Mouse (Mus musculus): Measurements from ENCODE around the gene Ly6g6d.
A peak's percentile ranks its signal among the peaks of the same experiment; 100 is the strongest.
"Not testable (repeated sequence)": the region's sequence is repeated elsewhere in the genome, so short reads cannot be mapped to it uniquely, and the experiment has no call there.

Gene Ly6g6d

GRCm38 (mm10) chr17:35077786-35078233 lies at the start of gene Ly6g6d:
Gene Ly6g6d (minus strand): TSS chr17:35078065.
- no peak for DNase-seq (ENCODE audit: low spot score)

- DNase-seq (ENCODE audit: low spot score): no peak
Measured at GRCm38 (mm10) chr17:35127017-35127416, 49.2 kb upstream of the Ly6g6d start.

DNA sequence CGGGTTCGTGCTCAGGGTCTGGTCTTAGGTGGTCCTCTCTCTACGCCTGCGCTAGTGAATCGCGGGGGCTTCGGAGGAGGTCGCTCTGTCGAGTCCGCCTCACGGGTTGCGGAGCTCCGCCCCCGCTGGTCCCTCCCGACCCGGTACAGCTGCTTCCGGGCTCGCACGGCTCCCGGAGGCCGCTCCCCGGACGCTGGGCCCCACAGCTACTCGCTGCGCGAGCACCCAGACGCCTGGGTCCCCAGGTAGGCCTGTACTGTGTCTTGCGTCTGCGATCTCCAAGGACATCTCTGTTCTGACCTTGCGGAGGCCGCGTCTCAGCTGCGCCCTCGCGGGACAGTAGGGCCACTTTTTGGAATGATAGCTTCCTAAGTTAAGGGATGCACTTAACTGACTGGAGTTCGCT lies 48.3 kb upstream of the Ly6g6d start, which contains the start of gene D17H6S53E:
D17H6S53E (plus strand) TSS at position 168 of the 406 bp plus-strand sequence.
- no peak for DNase-seq (ENCODE audit: low spot score)

DNA sequence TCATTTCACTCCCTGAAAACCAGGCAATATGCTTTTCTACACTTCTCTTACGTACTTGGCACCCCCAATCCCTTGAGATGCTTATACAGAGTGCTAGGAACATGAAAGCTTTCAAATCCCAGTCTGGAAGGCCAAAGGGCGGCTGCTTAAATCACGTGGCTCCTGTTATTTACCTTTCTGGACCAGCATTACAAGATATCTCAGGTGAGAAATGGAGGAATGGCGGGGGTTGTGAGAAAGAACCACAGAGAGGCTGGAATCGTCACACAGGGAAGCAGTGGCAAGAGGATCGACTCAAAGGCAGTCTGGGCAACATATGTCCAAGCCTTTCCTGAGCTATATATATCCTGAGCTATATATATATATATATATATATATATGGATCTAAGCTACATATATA lies 47.7 kb upstream of the Ly6g6d start:
- no peak for DNase-seq (ENCODE audit: low spot score)

- no peak for DNase-seq (ENCODE audit: low spot score)
Measured at GRCm38 (mm10) chr17:35125081-35125480, 47.2 kb upstream of the Ly6g6d start.

DNA sequence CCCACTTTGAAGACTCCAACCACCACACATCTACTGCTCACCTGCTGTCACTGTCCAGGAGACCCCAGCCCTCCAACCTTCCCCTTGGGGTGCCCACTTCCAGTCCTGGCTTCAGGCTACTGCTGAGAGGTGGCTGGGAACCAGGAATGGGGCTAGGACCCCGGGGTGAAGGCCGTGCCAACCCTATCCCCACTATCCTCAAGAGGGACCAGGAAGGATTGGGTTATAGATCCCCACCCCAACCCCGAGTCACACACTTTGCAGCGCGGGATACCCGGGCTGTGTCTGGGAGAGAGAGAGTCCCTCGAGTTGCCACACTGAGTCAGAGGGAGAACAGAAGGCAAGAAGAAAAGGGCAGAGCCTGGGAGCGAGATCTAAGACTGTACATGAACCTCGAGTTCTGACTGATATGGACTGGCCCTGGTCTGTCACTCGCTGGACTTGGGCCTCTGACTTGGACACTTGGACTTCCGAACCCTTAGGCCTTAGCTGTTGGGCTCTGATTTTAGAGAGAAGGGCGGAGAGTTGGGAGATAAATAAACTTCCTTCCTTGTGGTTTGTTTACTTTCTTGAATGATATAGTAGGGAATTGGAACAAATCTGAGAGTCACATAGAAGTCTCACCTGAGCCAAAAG lies 46.5 kb upstream of the Ly6g6d start:
- DNase-seq (ENCODE audit: low spot score): not testable (repeated sequence)

- DNase-seq (ENCODE audit: low spot score): not testable (repeated sequence)
Measured at GRCm38 (mm10) chr17:35123287-35123686, 45.4 kb upstream of the Ly6g6d start.

- DNase-seq (ENCODE audit: low spot score): no peak
Measured at GRCm38 (mm10) chr17:35121871-35122303, 44.0 kb upstream of the Ly6g6d start, which contains the start of gene Csnk2b. Gene Csnk2b (minus strand): TSS chr17:35122053.

- peak; percentile 83 for DNase-seq (ENCODE audit: low spot score)
Measured at GRCm38 (mm10) chr17:35121143-35121799, 43.4 kb upstream of the Ly6g6d start, which contains the start of gene Gpank1. Gene Gpank1 (plus strand): TSS chr17:35121455.

DNA sequence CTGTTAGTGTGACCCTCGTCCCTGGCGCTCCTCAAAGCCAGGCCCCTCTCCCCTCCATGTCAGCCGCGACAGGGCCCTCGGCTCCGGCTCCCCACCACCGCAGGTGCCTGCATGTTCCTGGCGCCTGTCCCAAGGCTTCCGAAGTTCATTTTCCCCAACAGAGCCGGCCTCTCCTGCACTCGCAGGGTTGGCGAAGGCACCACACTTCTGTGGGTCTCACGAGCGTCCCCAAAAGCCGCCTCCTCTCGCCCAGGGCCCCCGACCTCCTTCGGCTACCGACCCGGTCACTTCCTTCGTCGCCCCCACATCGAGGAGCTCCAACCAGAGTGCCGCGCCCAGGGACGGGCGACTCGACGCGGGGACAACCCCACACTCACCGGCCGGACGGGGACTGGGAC lies 42.9 kb upstream of the Ly6g6d start:
- no peak for DNase-seq (ENCODE audit: low spot score)

DNA sequence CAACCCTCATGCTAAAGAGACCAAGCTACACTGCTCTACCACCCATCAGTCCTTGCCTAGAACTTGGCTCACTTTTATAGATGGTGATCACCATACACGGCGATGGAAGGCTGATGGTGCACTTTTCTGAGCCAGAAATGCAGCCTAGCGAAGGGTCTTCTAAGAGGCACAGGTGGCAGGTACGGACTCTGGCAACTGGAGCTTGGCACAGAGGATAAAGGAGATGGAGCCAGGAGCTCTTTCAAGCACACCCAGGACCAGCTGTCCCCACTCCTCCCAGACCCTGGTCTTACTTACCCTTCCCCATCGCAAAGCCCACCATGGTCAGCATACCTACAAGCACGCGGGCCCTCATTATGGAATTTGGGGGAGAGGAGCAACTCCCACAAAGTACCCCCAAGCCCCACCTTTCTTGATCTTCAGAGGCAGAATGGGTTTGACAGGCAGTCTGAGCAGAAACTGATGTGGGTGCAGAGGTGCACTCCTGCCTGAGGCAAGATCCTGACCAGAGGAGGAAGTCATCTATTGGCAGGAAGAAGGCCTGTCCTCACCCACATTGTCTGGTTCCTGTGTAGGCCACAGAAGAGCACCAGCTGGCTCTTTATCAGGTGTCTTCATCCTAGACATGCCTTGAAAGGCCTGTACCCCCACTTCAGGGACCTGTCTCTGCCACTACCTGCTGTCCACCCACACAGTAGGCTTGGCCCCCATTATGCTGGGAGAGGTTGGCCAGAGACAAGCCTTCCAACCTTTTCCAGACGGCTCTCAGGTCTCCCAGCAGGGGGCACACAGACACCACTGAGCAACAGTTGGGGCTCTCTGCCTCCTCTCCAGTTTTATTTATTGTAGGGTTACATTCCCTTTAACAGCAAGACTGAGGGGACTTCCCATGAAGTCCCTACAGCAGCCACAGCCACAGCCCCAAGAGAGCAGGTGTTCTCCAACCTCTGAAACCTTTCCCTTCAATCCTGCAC lies 37.5 kb upstream of the Ly6g6d start, which contains the start of gene Ly6g5b:
Ly6g5b (minus strand) TSS at position 383 of the 974 bp plus-strand sequence.
- DNase-seq (ENCODE audit: low spot score): no peak

DNA sequence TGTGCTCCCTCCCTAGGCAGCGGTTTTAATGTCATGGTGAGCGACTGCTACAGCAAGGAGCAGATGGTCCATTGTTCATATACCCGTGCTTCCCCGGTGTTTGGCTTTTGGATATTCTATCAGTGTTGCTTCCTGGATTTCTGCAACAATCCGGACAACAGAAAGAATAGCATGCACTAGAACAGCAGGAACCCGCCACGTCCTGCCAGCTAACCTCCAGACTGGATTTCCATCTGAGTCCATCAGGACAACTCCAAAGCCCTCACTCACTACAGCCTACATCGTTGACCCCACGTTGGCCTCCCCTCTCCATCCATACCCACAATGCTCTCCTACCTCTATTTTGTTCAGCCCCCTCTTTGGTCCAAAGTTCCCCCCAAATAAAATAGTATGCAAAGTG lies 33.9 kb upstream of the Ly6g6d start:
- DNase-seq (ENCODE audit: low spot score): no peak

- DNase-seq (ENCODE audit: low spot score): no peak
Measured at GRCm38 (mm10) chr17:35108097-35108496, 30.2 kb upstream of the Ly6g6d start, which contains the start of gene Ly6g5c. Gene Ly6g5c (plus strand): TSS chr17:35108279.

DNA sequence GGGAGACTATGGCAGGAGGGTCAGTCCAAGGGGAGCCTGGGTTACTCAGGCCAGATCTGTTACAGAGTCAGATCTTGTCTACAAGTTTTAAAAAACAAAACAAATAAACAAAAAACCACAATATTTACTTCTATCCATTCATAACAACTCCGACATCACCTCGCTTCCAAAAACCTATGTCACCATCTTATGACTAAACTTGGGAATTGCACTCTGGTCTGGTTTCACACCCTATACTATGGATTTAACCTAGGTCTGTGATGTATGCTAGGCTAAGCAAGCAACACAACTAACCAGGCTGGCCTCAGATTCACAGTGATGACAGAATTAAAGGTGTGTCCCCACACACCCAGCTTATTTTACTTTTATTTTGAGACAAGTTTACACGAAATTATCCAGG lies 28.7 kb upstream of the Ly6g6d start:
- no peak for DNase-seq (ENCODE audit: low spot score)

- DNase-seq (ENCODE audit: low spot score): no peak
Measured at GRCm38 (mm10) chr17:35105740-35106389, 28.0 kb upstream of the Ly6g6d start.

GRCm38 (mm10) chr17:35104754-35105153 lies 26.9 kb upstream of the Ly6g6d start:
- no peak for DNase-seq (ENCODE audit: low spot score)

DNA sequence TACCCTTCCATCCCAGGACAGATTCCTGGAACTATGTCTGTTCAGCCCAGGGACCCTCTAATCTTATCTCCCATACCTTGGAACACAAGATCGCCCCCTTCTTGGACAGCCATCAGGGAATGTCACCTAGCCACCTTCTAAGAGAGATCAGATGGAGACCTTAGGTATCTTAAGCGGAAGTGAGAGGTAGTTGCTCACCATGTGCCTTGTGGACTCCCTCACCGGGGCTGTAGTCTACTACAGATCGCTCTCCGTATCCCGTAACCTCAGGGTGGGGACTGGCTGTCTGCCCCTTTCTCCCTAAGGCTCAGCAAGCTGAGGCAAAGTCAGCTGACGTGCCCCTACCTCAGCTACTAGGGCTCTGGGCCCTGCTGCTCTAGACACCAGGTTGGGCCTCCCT lies 26.2 kb upstream of the Ly6g6d start:
- no peak for DNase-seq (ENCODE audit: low spot score)

DNA sequence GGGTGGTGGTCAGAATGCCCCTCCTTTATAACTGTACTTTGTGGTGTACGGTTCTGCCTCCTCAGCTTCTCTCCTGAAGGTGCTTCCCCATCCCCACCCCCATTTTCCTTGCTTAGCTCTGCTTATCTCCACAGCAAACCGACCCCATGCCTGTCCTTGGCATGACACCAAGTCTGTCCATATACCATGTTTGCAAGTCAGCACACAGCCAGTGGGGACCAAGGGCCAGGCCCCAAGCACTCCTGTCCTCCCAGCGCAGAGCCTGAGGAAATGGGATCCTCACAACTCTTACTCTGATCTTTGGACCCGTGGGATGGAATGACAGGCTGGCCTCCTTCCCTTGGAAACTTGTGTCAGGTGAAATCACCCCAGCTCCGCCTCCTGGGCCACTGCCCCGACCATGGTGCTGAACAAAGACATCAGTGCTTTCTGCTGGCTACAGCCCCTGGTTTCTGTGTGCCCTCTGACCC lies 25.4 kb upstream of the Ly6g6d start:
- DNase-seq (ENCODE audit: low spot score): no peak

- DNase-seq (ENCODE audit: low spot score): no peak
Measured at GRCm38 (mm10) chr17:35102299-35102698, 24.4 kb upstream of the Ly6g6d start.

- no peak for DNase-seq (ENCODE audit: low spot score)
Measured at GRCm38 (mm10) chr17:35101161-35101560, 23.3 kb upstream of the Ly6g6d start.

- no peak for DNase-seq (ENCODE audit: low spot score)
Measured at GRCm38 (mm10) chr17:35100196-35100765, 22.4 kb upstream of the Ly6g6d start.
